Mouse (Mus musculus) lung, postnatal 0 days (tissue): ENCODE results near the gene Mrpl48. TPM values are rescaled to one million over a fixed set of nuclear protein-coding genes. Genes with fewer than 3 reads are reported as not detected.

Experiments
- ATAC-seq: fragments of 200-750 bp; cut with Nextera tagmentation; 2 replicates; pipeline ENCODE4 v1.8.0; 2017; ENCODE audit warnings: moderate library complexity
- DNase-seq: peaks from one replicate; pipeline ENCODE4 v3.0.0-alpha.2; 2016; ENCODE audit warnings: low spot score
- H3K27ac ChIP-seq: fragments of 300-500 bp; sonication (generic); 2 replicates; pipeline ENCODE4 v1.5.1; 2014; ENCODE audit warnings: antibody characterized with exemption, mild to moderate bottlenecking, low read length, mixed read lengths
- H3K27me3 ChIP-seq: fragments of 300-500 bp; sonication (generic); replicated peaks from 2 replicates; pipeline ENCODE4 v1.6.1; 2014; ENCODE audit warnings: low read length, mixed read lengths; ENCODE audit not compliant: insufficient read depth
- H3K36me3 ChIP-seq: fragments of 300-500 bp; sonication (generic); 2 replicates; pipeline ENCODE4 v1.6.1; 2014; ENCODE audit warnings: low read length, mixed read lengths; ENCODE audit not compliant: insufficient read depth
- H3K4me1 ChIP-seq: fragments of 300-500 bp; sonication (generic); 2 replicates; pipeline ENCODE4 v1.6.1; 2014; ENCODE audit warnings: antibody characterized with exemption, low read depth, low read length, mixed read lengths; ENCODE audit not compliant: insufficient read depth
- H3K4me2 ChIP-seq: fragments of 300-500 bp; sonication (generic); replicated peaks from 2 replicates; pipeline ENCODE4 v1.6.1; 2014; ENCODE audit warnings: low read depth, mild to moderate bottlenecking, low read length, moderate library complexity, mixed read lengths
- H3K4me3 ChIP-seq: fragments of 300-500 bp; sonication (generic); 2 replicates; pipeline ENCODE4 v1.5.1; 2014; ENCODE audit warnings: low read depth, low read length
- H3K9ac ChIP-seq: fragments of 300-500 bp; sonication (generic); replicated peaks from 2 replicates; pipeline ENCODE4 v1.6.1; 2014; ENCODE audit warnings: low read depth, mild to moderate bottlenecking
- H3K9me3 ChIP-seq: fragments of 300-500 bp; sonication (generic); 2 replicates; pipeline ENCODE4 v1.6.1; 2016; ENCODE audit warnings: low read length, mixed read lengths
- CTCF ChIP-seq: IDR thresholded peaks from 2 replicates; pipeline ENCODE4 v1.5.1; 2016; ENCODE audit warnings: antibody characterized with exemption, mild to moderate bottlenecking
- EP300 ChIP-seq: IDR thresholded peaks from 2 replicates; pipeline ENCODE4 v1.6.1; 2016; ENCODE audit warnings: antibody characterized with exemption, mild to moderate bottlenecking, control low read depth
- WGBS: fragments of 180-500 bp; shearing (Covaris S2); extraction: QIAGEN DNeasy Blood & Tissue Kit; methylation state at CpG from one replicate; pipeline ENCODE4 v1.1.7; 2014; 5-methylcytosine and 5-hydroxymethylcytosine counted together
- polyA plus RNA-seq: library from polyadenylated mRNA; unstranded; fragments of >200 nt; fragmentation: Nextera tagmentation; extraction: Ambion mirVana; gene quantifications from 2 replicates; pipeline ENCODE4 v1.2.1, GENCODE M21; 2015

Gene Mrpl48
- polyA plus RNA-seq, 1 experiment from 2014 or later = 77.5 TPM

GRCm38 (mm10) chr7:100535831-100536230 is 72.3 kb downstream of the Mrpl48 start:
- no peak overlapping the region for H3K4me2 ChIP-seq
- H3K9ac ChIP-seq = no peak overlapping the region

GRCm38 (mm10) chr7:100534216-100534615 is 73.9 kb downstream of the Mrpl48 start:
- H3K4me2 ChIP-seq = no peak overlapping the region
- no peak for ATAC-seq
- no peak for DNase-seq
- H3K36me3 ChIP-seq = no peaks in the 10 kb centered on the region; the same call in 1 of the 2 replicates
- H3K9ac ChIP-seq = no peak overlapping the region
- no peak overlapping the region for H3K27ac ChIP-seq
- no peaks in the 10 kb centered on the region for H3K9me3 ChIP-seq
- H3K4me1 ChIP-seq = peaks cover 4% of the 10 kb centered on the region; the same call in 1 of the 2 replicates
- no peak for TF ChIP-seq EP300
- no peak for TF ChIP-seq CTCF
- H3K4me3 ChIP-seq = no peak overlapping the region
- no peaks in the 10 kb centered on the region for H3K27me3 ChIP-seq
- WGBS = 55% methylated on average over 3 of the region's 3 CpGs

More at GRCm38 (mm10) chr7:100535831-100536230, 72.3 kb downstream of the Mrpl48 start:
- TF ChIP-seq EP300 (no peak), CTCF (no peak)
- Histone ChIP-seq H3K4me1 (peaks cover 4% of the 10 kb centered on the region; the same call in 1 of the 2 replicates), H3K27ac (no peak overlapping the region), H3K4me3 (no peak overlapping the region), H3K27me3 (no peaks in the 10 kb centered on the region), H3K9me3 (no peaks in the 10 kb centered on the region), H3K36me3 (no peaks in the 10 kb centered on the region; the same call in 1 of the 2 replicates)
- no peak for DNase-seq
- 82% methylated on average over 2 of the region's 2 CpGs for WGBS
- no peak for ATAC-seq

- H3K4me3 ChIP-seq = no peak overlapping the region
- peak overlapping the region; percentile 43 for H3K27ac ChIP-seq
- 0 out of 2 replicates have a peak overlapping the region, but pooled peaks have one; percentile 8 for H3K4me2 ChIP-seq
- WGBS = 27% methylated on average over 2 of the region's 2 CpGs
- ATAC-seq (no peak), DNase-seq (peak; percentile 21)
- TF ChIP-seq EP300 (no peak), CTCF (no peak)
- no peaks in the 10 kb centered on the region for H3K27me3 ChIP-seq
- H3K9ac ChIP-seq = no peak overlapping the region; the same call in 1 of the 2 replicates
- peaks cover 4% of the 10 kb centered on the region; the same call in 1 of the 2 replicates for H3K4me1 ChIP-seq
- no peaks in the 10 kb centered on the region for H3K9me3 ChIP-seq
- no peaks in the 10 kb centered on the region for H3K36me3 ChIP-seq
Observed at GRCm38 (mm10) chr7:100533503-100533902, 74.6 kb downstream of the Mrpl48 start.

GRCm38 (mm10) chr7:100530766-100531165 is 77.3 kb downstream of the Mrpl48 start:
- 89% methylated on average over 5 of the region's 5 CpGs for WGBS

GRCm38 (mm10) chr7:100524669-100525068 is 83.4 kb downstream of the Mrpl48 start:
- H3K9me3 ChIP-seq = no peaks in the 10 kb centered on the region
- H3K4me3 ChIP-seq = no peak overlapping the region
- H3K27ac ChIP-seq = no peak overlapping the region
- H3K27me3 ChIP-seq = no peaks in the 10 kb centered on the region
- ATAC-seq (no peak), DNase-seq (no peak)
- no peaks in the 10 kb centered on the region for H3K36me3 ChIP-seq
- TF ChIP-seq CTCF = no peak
- no peak for TF ChIP-seq EP300
- WGBS = 56% methylated on average over 8 of the region's 8 CpGs
- no peaks in the 10 kb centered on the region for H3K4me1 ChIP-seq
- H3K9ac ChIP-seq = no peak overlapping the region
- H3K4me2 ChIP-seq = no peak overlapping the region

More at GRCm38 (mm10) chr7:100530766-100531165, 77.3 kb downstream of the Mrpl48 start:
- no peaks in the 10 kb centered on the region; the same call in 1 of the 2 replicates for H3K4me1 ChIP-seq
- H3K27me3 ChIP-seq = no peaks in the 10 kb centered on the region
- no peaks in the 10 kb centered on the region for H3K36me3 ChIP-seq
- TF ChIP-seq CTCF (no peak), EP300 (no peak)
- no peak overlapping the region for H3K27ac ChIP-seq
- H3K4me2 ChIP-seq = no peak overlapping the region
- H3K4me3 ChIP-seq = no peak overlapping the region
- no peak overlapping the region for H3K9ac ChIP-seq
- ATAC-seq (no peak), DNase-seq (no peak)
- H3K9me3 ChIP-seq = no peaks in the 10 kb centered on the region

GRCm38 (mm10) chr7:100522222-100522621 is 85.9 kb downstream of the Mrpl48 start:
- Histone ChIP-seq H3K4me2 (no peak overlapping the region), H3K4me3 (no peak overlapping the region), H3K27ac (no peak overlapping the region), H3K9ac (no peak overlapping the region), H3K36me3 (no peaks in the 10 kb centered on the region), H3K9me3 (no peaks in the 10 kb centered on the region), H3K27me3 (no peaks in the 10 kb centered on the region), H3K4me1 (no peaks in the 10 kb centered on the region)
- TF ChIP-seq EP300 = no peak
- no peak for TF ChIP-seq CTCF
- 68% methylated on average over 3 of the region's 3 CpGs for WGBS
- ATAC-seq (no peak), DNase-seq (no peak)
